Mouse (Mus musculus) myocyte (in vitro differentiated cells): ENCODE data around the gene Pikfyve.

Source experiments
- MAX ChIP-seq: IDR thresholded peaks from one replicate; pipeline ENCODE4 v1.6.1; 2011; ENCODE audit warnings: low read depth, mild to moderate bottlenecking, control low read depth
- MYOG ChIP-seq, 3 experiments: IDR thresholded peaks; one replicate each; pipeline ENCODE4 v1.6.1; 2011; ENCODE audit warnings: control low read depth in 2 of 3, low read depth in 2 of 3, mild to moderate bottlenecking in 2 of 3; ENCODE audit not compliant: insufficient read length in 2 of 3, control insufficient read depth in 1 of 3, insufficient read depth in 1 of 3
- POLR2A ChIP-seq: IDR thresholded peaks from one replicate; pipeline ENCODE4 v1.6.1; 2011; ENCODE audit warnings: low read depth, mild to moderate bottlenecking, control low read depth, moderate library complexity; ENCODE audit not compliant: insufficient read length

- TF ChIP-seq POLR2A (no peak), MYOG (IDR thresholded peaks at IDR 0.05; ENCODE audit: control insufficient read depth in 1 of 3, insufficient read depth in 1 of 3, insufficient read length in 2 of 3, low read depth in 2 of 3) (no peak), MAX (no peak)
Observed at GRCm38 (mm10) chr1:65146601-65147000, 39.9 kb upstream of the Pikfyve start.
